Mouse (Mus musculus) liver, embryonic 14.5 days (tissue): Measurements from ENCODE around the gene Ptprn2. TPM values are rescaled to one million over a fixed set of nuclear protein-coding genes. Genes with fewer than 3 reads are reported as not detected.

Experiments used
- ATAC-seq: fragments of 200-750 bp; cut with Nextera tagmentation; 2 replicates; pipeline ENCODE4 v1.8.0; 2017; ENCODE audit warnings: moderate number of reproducible peaks, mild to moderate bottlenecking, moderate library complexity; ENCODE audit not compliant: insufficient read depth
- DNase-seq, 3 experiments: peaks; one replicate each; pipeline ENCODE4 v3.0.0-alpha.2; 2012 to 2013; ENCODE audit warnings: low read depth in 3 of 3, low spot score in 3 of 3
- H3K27ac ChIP-seq: fragments of 300-500 bp; sonication (generic); 2 replicates; pipeline ENCODE4 v1.5.1; 2014; ENCODE audit warnings: moderate library complexity, mild to moderate bottlenecking, control low read depth, inconsistent platforms
- H3K27me3 ChIP-seq: fragments of 300-500 bp; sonication (generic); 2 replicates; pipeline ENCODE4 v1.6.1; 2014; ENCODE audit warnings: mild to moderate bottlenecking, low read length, moderate library complexity; ENCODE audit not compliant: control insufficient read depth, insufficient read depth
- H3K36me3 ChIP-seq: fragments of 300-500 bp; sonication (generic); replicated peaks from 2 replicates; pipeline ENCODE4 v1.6.1; 2014; ENCODE audit warnings: low read depth; ENCODE audit not compliant: control insufficient read depth, insufficient read depth
- H3K4me1 ChIP-seq, 2 experiments: fragments of 200-500 bp in 1 of 2; fragments of 300-500 bp in 1 of 2; sonication (generic) in 1 of 2; replicated peaks; 2 replicates each; pipeline ENCODE4 v1.6.1; 2012 to 2014; ENCODE audit warnings: antibody characterized with exemption in 1 of 2, inconsistent platforms in 1 of 2, low read length in 1 of 2; ENCODE audit not compliant: control insufficient read depth in 2 of 2, insufficient read depth in 2 of 2
- H3K4me2 ChIP-seq: fragments of 300-500 bp; sonication (generic); 2 replicates; pipeline ENCODE4 v1.6.1; 2014; ENCODE audit warnings: low read depth, mild to moderate bottlenecking, control low read depth, moderate library complexity
- H3K4me3 ChIP-seq, 2 experiments: fragments of 200-500 bp in 1 of 2; fragments of 300-500 bp in 1 of 2; sonication (generic) in 1 of 2; 2 replicates each; pipeline ENCODE4 v1.5.1; 2012 to 2014; ENCODE audit warnings: low read depth in 2 of 2, low read length in 2 of 2, mild to moderate bottlenecking in 2 of 2, control low read depth in 1 of 2, inconsistent platforms in 1 of 2, moderate library complexity in 1 of 2; ENCODE audit not compliant: insufficient read depth in 1 of 2
- H3K9ac ChIP-seq: fragments of 300-500 bp; sonication (generic); replicated peaks from 2 replicates; pipeline ENCODE4 v1.6.1; 2014; ENCODE audit warnings: mild to moderate bottlenecking, control low read depth, moderate library complexity
- H3K9me3 ChIP-seq: fragments of 300-500 bp; sonication (generic); 2 replicates; pipeline ENCODE4 v1.6.1; 2016; ENCODE audit warnings: low read length, mixed read lengths; ENCODE audit not compliant: control insufficient read depth
- CTCF ChIP-seq: IDR thresholded peaks from 2 replicates; pipeline ENCODE4 v1.5.1; 2016; ENCODE audit warnings: antibody characterized with exemption, low read depth, control low read depth
- EP300 ChIP-seq: IDR thresholded peaks from 2 replicates; pipeline ENCODE4 v1.6.1; 2016; ENCODE audit warnings: antibody characterized with exemption, low read depth
- WGBS: fragments of 180-500 bp; shearing (Covaris S2); extraction: QIAGEN DNeasy Blood & Tissue Kit; methylation state at CpG from one replicate; pipeline ENCODE4 v1.1.7; 2014; ENCODE audit not compliant: insufficient replicate concordance; 5-methylcytosine and 5-hydroxymethylcytosine counted together
- polyA plus RNA-seq, 2 experiments: library from polyadenylated mRNA; depleted of rRNA in 1 of 2; stranded (reverse) in 1 of 2; unstranded in 1 of 2; fragments of >200 nt; fragmentation: Nextera tagmentation in 1 of 2; extraction: Ambion mirVana in 1 of 2; gene quantifications; 2 replicates each; pipeline versions ENCODE4 v1.2.1 to v1.2.3; 2012 to 2014

The Ptprn2 gene
- polyA plus RNA-seq, 2 experiments: 0.04 TPM; not detected in 1

GRCm38 (mm10) chr12:117175072-117175681 is 689.7 kb downstream of the Ptprn2 start:
- Histone ChIP-seq H3K36me3 (no peaks in the 10 kb centered on the region), H3K4me1 (no peaks in the 10 kb centered on the region), H3K27ac (no peak overlapping the region), H3K9me3 (no peaks in the 10 kb centered on the region), H3K4me3 (no peak overlapping the region), H3K4me2 (no peak overlapping the region), H3K27me3 (no peaks in the 10 kb centered on the region), H3K9ac (no peak overlapping the region)
- WGBS: 73% methylated on average over 15 of the region's 15 CpGs
- no peak for DNase-seq
- ATAC-seq: no peak
- TF ChIP-seq CTCF: no peak
- TF ChIP-seq EP300: no peak

DNA sequence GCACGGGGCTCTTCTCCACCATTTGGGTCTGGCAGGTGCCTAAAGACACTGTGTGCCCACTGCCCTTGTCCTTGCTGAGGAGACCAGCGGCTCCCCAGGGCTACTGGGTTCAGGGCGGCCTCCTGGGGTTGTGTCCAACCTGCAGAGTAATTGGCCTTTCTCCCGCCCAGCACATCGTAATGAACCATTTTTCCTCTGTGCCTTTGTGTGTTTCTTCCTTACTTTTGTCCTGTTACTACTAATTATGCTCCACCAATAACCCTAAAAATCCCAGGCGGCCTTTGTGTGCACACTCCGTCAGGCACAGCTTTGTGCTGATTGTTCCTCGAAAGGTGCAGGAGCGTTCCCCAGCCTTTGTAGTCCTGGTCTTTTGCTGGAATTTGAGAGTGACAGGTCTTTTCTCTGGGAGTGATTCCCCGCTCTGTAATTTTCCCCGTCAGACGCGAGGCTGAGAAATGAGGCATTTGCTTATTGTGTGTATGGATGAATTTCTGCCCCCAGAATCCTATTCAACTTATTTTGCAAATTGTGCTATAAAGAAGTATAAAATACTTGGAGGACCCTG is 690.8 kb downstream of the Ptprn2 start:
- H3K4me3 ChIP-seq: no peak overlapping the region
- no peak overlapping the region for H3K4me2 ChIP-seq
- H3K36me3 ChIP-seq: no peaks in the 10 kb centered on the region

DNA sequence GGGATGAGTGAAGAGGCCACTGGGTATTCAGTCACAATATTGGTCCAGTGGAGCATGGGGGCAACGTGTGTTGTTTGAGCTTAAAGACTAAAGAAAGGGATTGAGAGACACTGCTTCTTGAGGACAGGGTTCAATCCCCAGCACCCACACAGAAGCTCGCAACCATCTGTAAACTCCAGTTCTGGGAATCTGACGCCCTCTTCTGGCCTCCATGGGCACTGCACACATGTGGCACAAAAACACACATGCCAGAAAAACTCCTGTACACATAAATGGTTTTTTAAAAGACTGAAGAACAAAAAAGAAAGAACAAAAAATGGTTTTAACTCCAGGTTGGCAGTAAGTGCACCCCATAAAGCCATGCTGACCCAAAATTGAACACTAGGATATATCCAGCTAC is 701.6 kb downstream of the Ptprn2 start:
- 64% methylated on average over 3 of the region's 3 CpGs for WGBS
- no peaks in the 10 kb centered on the region for H3K9me3 ChIP-seq
- DNase-seq: no peak
- no peaks in the 10 kb centered on the region for H3K36me3 ChIP-seq
- no peak overlapping the region for H3K4me2 ChIP-seq
- TF ChIP-seq EP300 (no peak), CTCF (no peak)
- H3K27ac ChIP-seq: no peak overlapping the region
- H3K27me3 ChIP-seq: no peaks in the 10 kb centered on the region
- no peak for ATAC-seq
- H3K4me3 ChIP-seq: no peak overlapping the region
- H3K9ac ChIP-seq: no peak overlapping the region
- H3K4me1 ChIP-seq: no peaks in the 10 kb centered on the region

More for the DNA sequence above, 690.8 kb downstream of the Ptprn2 start:
- ATAC-seq: no peak
- no peak for DNase-seq
- Histone ChIP-seq H3K27ac (no peak overlapping the region), H3K27me3 (no peaks in the 10 kb centered on the region), H3K9ac (no peak overlapping the region), H3K9me3 (no peaks in the 10 kb centered on the region), H3K4me1 (no peaks in the 10 kb centered on the region)
- WGBS: 65% methylated on average over 13 of the region's 13 CpGs
- no peak for TF ChIP-seq CTCF
- no peak for TF ChIP-seq EP300

DNA sequence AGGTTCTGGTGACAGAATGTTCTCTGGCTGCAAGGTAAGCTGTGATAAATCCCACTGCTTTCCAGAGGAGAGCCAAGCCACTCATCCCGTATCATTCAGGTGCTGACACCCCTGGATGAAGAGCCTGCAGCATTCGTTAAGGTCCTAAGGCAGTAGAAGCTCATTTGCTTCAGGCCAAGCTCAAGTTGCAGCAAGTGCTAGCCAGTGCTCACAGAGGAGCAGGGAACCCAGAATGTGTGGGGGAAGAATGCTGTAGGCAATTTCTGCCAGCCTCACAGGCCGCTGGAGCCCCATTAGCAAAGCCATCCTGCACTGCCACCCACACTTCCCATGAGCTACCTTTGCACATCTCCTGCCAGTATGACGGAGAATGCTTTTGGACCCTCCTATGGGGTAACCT is 706.5 kb downstream of the Ptprn2 start:
- no peaks in the 10 kb centered on the region for H3K9me3 ChIP-seq
- TF ChIP-seq EP300 (no peak), CTCF (no peak)
- no peaks in the 10 kb centered on the region for H3K27me3 ChIP-seq
- H3K4me1 ChIP-seq: no peaks in the 10 kb centered on the region
- no peak for DNase-seq
- WGBS: 54% methylated on average over 4 of the region's 4 CpGs
- H3K4me2 ChIP-seq: no peak overlapping the region
- no peak overlapping the region for H3K27ac ChIP-seq
- no peak overlapping the region for H3K9ac ChIP-seq
- no peaks in the 10 kb centered on the region for H3K36me3 ChIP-seq
- no peak overlapping the region for H3K4me3 ChIP-seq
- no peak for ATAC-seq

DNA sequence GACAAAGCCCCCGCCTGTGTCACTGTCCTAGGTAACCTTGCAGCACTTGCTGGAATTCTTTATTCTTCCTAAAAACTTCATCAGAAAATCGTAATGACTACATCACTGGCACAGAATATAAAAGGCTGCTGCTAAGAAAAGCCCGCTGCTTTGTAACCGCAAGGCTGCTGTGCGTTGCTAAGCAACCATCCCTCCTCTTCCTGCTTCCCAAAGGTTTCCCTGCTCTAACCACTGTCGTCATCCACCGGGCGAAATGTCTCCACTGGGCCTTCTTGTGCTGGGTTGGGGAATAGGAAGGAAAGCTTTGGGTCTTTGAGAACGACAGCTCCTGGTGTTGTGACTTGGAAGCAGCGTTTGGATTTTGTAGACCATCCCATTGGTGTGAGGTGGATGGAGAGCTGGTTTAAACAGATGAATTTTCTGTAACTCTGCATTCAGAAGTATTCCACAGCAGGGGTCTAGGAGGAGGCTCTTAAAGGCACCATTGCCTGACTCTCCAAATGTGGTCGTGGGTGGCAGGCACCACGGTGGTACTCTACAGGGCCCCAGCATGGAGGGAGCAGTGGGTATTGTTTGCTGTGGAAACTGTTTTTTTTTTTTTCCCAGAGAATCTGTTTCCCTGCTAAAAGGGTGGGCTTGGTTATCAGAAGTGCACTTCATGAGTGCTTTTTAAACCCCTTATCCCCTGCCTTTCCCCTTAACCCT is 711.4 kb downstream of the Ptprn2 start:
- TF ChIP-seq CTCF: no peak
- TF ChIP-seq EP300: no peak
- WGBS: 17% methylated on average over 12 of the region's 12 CpGs
- no peaks in the 10 kb centered on the region for H3K27me3 ChIP-seq
- H3K4me1 ChIP-seq: no peaks in the 10 kb centered on the region
- no peak overlapping the region for H3K4me3 ChIP-seq
- no peaks in the 10 kb centered on the region for H3K36me3 ChIP-seq
- ATAC-seq (no peak), DNase-seq (no peak)
- H3K9ac ChIP-seq: no peak overlapping the region
- H3K9me3 ChIP-seq: no peaks in the 10 kb centered on the region
- H3K4me2 ChIP-seq: no peak overlapping the region
- H3K27ac ChIP-seq: no peak overlapping the region
